Mouse (Mus musculus) telencephalon, adult 2 months (tissue): ENCODE results near the gene Gpr12.
A peak's percentile ranks its signal among the peaks of the same experiment; 100 is the strongest.
"Not testable (repeated sequence)": the region's sequence is repeated elsewhere in the genome, so short reads cannot be mapped to it uniquely, and the experiment has no call there.

Experiments
- DNase-seq: peaks from one replicate; pipeline ENCODE4 v3.0.0-alpha.2; 2011; ENCODE audit warnings: low read depth, low spot score

Gene Gpr12

GRCm38 (mm10) chr5:146584478-146585306, at the start of gene Gpr12:
Gpr12 (minus strand) TSS chr5:146585239.
- DNase-seq = no peak

- no peak for DNase-seq
These were observed 46.6 kb upstream of the Gpr12 start for GRCm38 (mm10) chr5:146631602-146632001.

- no peak for DNase-seq
These were observed 45.9 kb upstream of the Gpr12 start for GRCm38 (mm10) chr5:146630961-146631360.

GRCm38 (mm10) chr5:146629636-146630035, 44.6 kb upstream of the Gpr12 start:
- DNase-seq = no peak

GRCm38 (mm10) chr5:146628804-146629203, 43.8 kb upstream of the Gpr12 start:
- DNase-seq = no peak

- DNase-seq = no peak
These were observed 42.9 kb upstream of the Gpr12 start for GRCm38 (mm10) chr5:146627901-146628300.

GRCm38 (mm10) chr5:146625635-146626311, 40.7 kb upstream of the Gpr12 start:
- DNase-seq = peak; percentile 89

- DNase-seq = no peak
These were observed 26.8 kb upstream of the Gpr12 start for GRCm38 (mm10) chr5:146611830-146612229.

GRCm38 (mm10) chr5:146611009-146611408, 26.0 kb upstream of the Gpr12 start:
- DNase-seq = no peak

- DNase-seq = no peak
These were observed 24.6 kb upstream of the Gpr12 start for GRCm38 (mm10) chr5:146609646-146610045.

GRCm38 (mm10) chr5:146607816-146608215, 22.8 kb upstream of the Gpr12 start:
- DNase-seq = no peak

GRCm38 (mm10) chr5:146606895-146607294, 21.9 kb upstream of the Gpr12 start:
- DNase-seq = no peak

- no peak for DNase-seq
These were observed 21.2 kb upstream of the Gpr12 start for GRCm38 (mm10) chr5:146606221-146606620.

GRCm38 (mm10) chr5:146599970-146600369, 14.9 kb upstream of the Gpr12 start:
- no peak for DNase-seq

- DNase-seq = not testable (repeated sequence)
These were observed 14.2 kb upstream of the Gpr12 start for GRCm38 (mm10) chr5:146599216-146599615.

- DNase-seq = no peak
These were observed 13.4 kb upstream of the Gpr12 start for GRCm38 (mm10) chr5:146598215-146599119.

GRCm38 (mm10) chr5:146597503-146597874, 12.4 kb upstream of the Gpr12 start:
- DNase-seq = no peak

- DNase-seq = no peak
These were observed 11.8 kb upstream of the Gpr12 start for GRCm38 (mm10) chr5:146596612-146597502.

GRCm38 (mm10) chr5:146592580-146592979, 7.5 kb upstream of the Gpr12 start:
- no peak for DNase-seq

GRCm38 (mm10) chr5:146591636-146592035, 6.6 kb upstream of the Gpr12 start:
- no peak for DNase-seq

- DNase-seq = no peak
These were observed 5.9 kb upstream of the Gpr12 start for GRCm38 (mm10) chr5:146590987-146591386.
